Mouse (Mus musculus) lung, postnatal 14 days (tissue): ENCODE measurements at regions not wholly inside any gene's neighbourhood (a gene's known extent, or its start where the extent isn't known, plus 50 kb on each side); places are given as distances from the start of the nearest gene placed in this dataset.
"Not testable (repeated sequence)": the region's sequence is repeated elsewhere in the genome, so short reads cannot be mapped to it uniquely, and the experiment has no call there.

Source experiments
- DNase-seq: peaks from one replicate; pipeline ENCODE4 v3.0.0; 2021

- DNase-seq, result no peak
These were observed 150.8 kb upstream of the Fam3c start for GRCm38 (mm10) chr6:22506871-22507270.

GRCm38 (mm10) chr6:22497306-22497705, 141.3 kb upstream of the Fam3c start:
- DNase-seq, result no peak

GRCm38 (mm10) chr6:22496471-22496870, 140.4 kb upstream of the Fam3c start:
- DNase-seq, result peak; percentile 24

- peak; percentile 8 for DNase-seq
These were observed 137.7 kb upstream of the Fam3c start for GRCm38 (mm10) chr6:22493632-22494260.

GRCm38 (mm10) chr6:22492896-22493295, 136.9 kb upstream of the Fam3c start:
- DNase-seq, result no peak

GRCm38 (mm10) chr6:22490762-22491161, 134.7 kb upstream of the Fam3c start:
- no peak for DNase-seq

GRCm38 (mm10) chr6:22487467-22487866, 131.4 kb upstream of the Fam3c start:
- DNase-seq, result no peak

GRCm38 (mm10) chr6:22485828-22486518, 129.9 kb upstream of the Fam3c start:
- no peak for DNase-seq

GRCm38 (mm10) chr6:22482257-22482656, 126.2 kb upstream of the Fam3c start:
- not testable (repeated sequence) for DNase-seq

GRCm38 (mm10) chr6:22474604-22475003, 118.6 kb upstream of the Fam3c start:
- no peak for DNase-seq

GRCm38 (mm10) chr6:22474011-22474410, 118.0 kb upstream of the Fam3c start:
- DNase-seq, result no peak

GRCm38 (mm10) chr6:22472400-22472799, 116.4 kb upstream of the Fam3c start:
- not testable (repeated sequence) for DNase-seq

- DNase-seq, result no peak
These were observed 111.4 kb upstream of the Fam3c start for GRCm38 (mm10) chr6:22467334-22467993.

- DNase-seq, result no peak
These were observed 109.9 kb upstream of the Fam3c start for GRCm38 (mm10) chr6:22465926-22466325.

- no peak for DNase-seq
These were observed 103.5 kb upstream of the Fam3c start for GRCm38 (mm10) chr6:22459440-22460016.

- no peak for DNase-seq
These were observed 96.2 kb upstream of the Fam3c start for GRCm38 (mm10) chr6:22452203-22452602.

- DNase-seq, result no peak
These were observed 94.5 kb upstream of the Fam3c start for GRCm38 (mm10) chr6:22450501-22450900.

- no peak for DNase-seq
These were observed 92.9 kb upstream of the Fam3c start for GRCm38 (mm10) chr6:22448906-22449305.

- no peak for DNase-seq
These were observed 91.6 kb upstream of the Fam3c start for GRCm38 (mm10) chr6:22447636-22448035.

GRCm38 (mm10) chr6:22446621-22447310, 90.7 kb upstream of the Fam3c start:
- no peak for DNase-seq

GRCm38 (mm10) chr6:22444856-22445255, 88.8 kb upstream of the Fam3c start:
- DNase-seq, result not testable (repeated sequence)

GRCm38 (mm10) chr6:22444220-22444619, 88.2 kb upstream of the Fam3c start:
- DNase-seq, result no peak

- DNase-seq, result no peak
These were observed 87.5 kb upstream of the Fam3c start for GRCm38 (mm10) chr6:22443573-22443972.
